Mouse (Mus musculus) left cerebral cortex, adult 2 months (tissue): Measurements from ENCODE around the gene Hhipl1. TPM values are rescaled to one million over a fixed set of nuclear protein-coding genes. Genes with fewer than 3 reads are reported as not detected.

Experiments used
- DNase-seq, 2 experiments: peaks; one replicate each; pipeline ENCODE4 v3.0.0; 2021 to 2022; ENCODE audit warnings: low spot score in 2 of 2, mixed read lengths in 1 of 2; ENCODE audit errors: extremely low spot score in 1 of 2
- H3K27ac ChIP-seq: fragments of 200-600 bp; 2 replicates; pipeline ENCODE4 v1.8.1; 2022
- H3K4me3 ChIP-seq: fragments of 200-600 bp; 2 replicates; pipeline ENCODE4 v1.8.1; 2022
- CTCF ChIP-seq: fragments of 200-600 bp; IDR thresholded peaks from 2 replicates; pipeline ENCODE4 v1.8.1; 2022; ENCODE audit warnings: antibody characterized with exemption, mild to moderate bottlenecking, moderate library complexity
- intact Hi-C: fragments of 180-260 bp; cut with DNase I; formaldehyde crosslinking; loops from one replicate; pipeline ENCODE4 v1.15.1; 2025
- long read RNA-seq, 2 experiments: library from polyadenylated mRNA; stranded (forward); transcript quantifications; one replicate each; pipeline ENCODE4 v2.0.0; 2021; ENCODE audit warnings: borderline mapping rate in 2 of 2
- total RNA-seq, 2 experiments: library from RNA; stranded (reverse); gene quantifications; 2 replicates each; pipeline ENCODE4 v1.2.3; 2021

Hhipl1 gene
- total RNA-seq: 1 to 10 TPM; 7.1 to 7.4 TPM
- long read RNA-seq, experiment 1, full-length matches to known transcripts: 3 of 8 reads
- long read RNA-seq, experiment 1, partial matches to known transcripts: 2 of 8 reads
- long read RNA-seq, experiment 1, other reads (novel, unspliced or antisense): 3 of 8 reads
- long read RNA-seq, experiment 2, full-length matches to known transcripts: 4 of 6 reads
- long read RNA-seq, experiment 2, partial matches to known transcripts: 0 of 6 reads
- long read RNA-seq, experiment 2, other reads (novel, unspliced or antisense): 2 of 6 reads

DNA sequence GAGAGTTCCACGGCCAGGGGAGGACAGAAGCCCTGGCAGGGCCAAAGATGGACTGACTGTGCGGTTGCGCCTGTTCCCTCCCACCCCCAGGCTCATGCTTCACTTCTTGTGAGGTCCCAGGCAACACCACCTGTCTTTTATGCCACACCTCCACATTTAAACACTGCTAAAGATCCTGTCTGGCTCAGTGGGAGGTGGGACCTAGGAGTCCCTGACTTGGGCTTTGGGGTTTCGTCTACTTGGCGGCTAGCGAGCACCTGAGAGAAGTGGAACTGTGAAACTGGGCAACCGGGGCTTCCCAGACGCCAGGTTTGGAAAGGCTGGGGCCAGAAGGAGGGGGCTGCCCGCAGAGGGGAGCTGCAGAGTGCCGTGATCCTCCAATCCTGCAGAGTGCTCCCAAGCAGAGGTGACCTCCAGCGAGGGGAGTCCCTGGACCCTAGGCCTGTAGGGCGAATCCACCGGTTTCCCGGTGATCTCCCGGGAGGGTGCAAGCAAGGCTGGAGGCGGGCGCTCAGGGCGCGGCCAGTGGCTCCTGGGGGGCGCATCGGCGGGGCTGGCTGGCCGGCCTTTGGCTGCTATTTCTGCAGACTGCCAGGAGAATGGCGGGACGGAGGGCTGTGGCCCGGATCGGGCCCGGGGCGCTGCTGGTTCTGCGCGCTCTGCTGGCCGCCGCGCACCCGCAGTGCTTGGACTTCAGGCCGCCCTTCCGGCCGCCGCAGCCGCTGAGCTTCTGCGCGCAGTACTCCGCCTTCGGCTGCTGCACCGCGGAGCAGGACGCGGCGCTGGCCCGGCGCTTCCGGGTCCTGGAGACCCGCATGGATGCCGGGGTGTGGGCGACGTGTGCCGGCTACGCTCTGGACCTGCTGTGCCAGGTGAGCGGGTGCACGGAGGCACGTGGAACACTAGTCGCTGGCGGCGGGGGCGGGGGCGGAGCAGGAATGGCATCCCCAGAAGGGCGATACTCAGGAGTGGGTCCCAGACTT lies at the start of gene Hhipl1:
Gene Hhipl1 (plus strand): TSS at position 459 of the 983 bp plus-strand sequence.
- TF ChIP-seq CTCF: peak; percentile 7; the same call in 1 of the 2 replicates
- Histone ChIP-seq H3K27ac (peak within 1 kb of the TSS; percentile 65), H3K4me3 (peak within 1 kb of the TSS; percentile 56)
- DNase-seq: peak in 1 of 2 experiments; percentile 42
- intact Hi-C loops: no loop called here

DNA sequence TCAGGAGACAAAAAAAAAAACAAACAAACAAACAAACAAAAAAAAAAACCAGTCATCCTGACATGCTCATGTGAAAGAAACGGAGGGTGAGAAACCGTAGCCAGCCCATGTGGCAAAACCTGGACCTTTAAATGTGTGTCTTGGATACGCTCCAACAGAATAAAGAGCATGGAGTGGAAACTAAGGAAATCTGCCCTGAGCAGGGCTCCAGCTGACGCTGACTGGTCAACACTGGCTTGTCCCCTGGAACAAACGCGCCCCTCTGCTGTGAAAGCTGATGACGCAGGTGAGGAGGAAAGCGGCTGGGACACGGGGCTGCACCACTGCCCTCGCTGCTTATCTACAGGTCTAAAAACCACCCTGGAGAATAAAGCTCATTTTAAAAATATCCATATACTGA lies 49.3 kb upstream of the Hhipl1 start:
- no peak overlapping the region for H3K4me3 ChIP-seq
- intact Hi-C loops: no loop called here
- TF ChIP-seq CTCF: no peak
- no peak overlapping the region for H3K27ac ChIP-seq
- DNase-seq: no peak

DNA sequence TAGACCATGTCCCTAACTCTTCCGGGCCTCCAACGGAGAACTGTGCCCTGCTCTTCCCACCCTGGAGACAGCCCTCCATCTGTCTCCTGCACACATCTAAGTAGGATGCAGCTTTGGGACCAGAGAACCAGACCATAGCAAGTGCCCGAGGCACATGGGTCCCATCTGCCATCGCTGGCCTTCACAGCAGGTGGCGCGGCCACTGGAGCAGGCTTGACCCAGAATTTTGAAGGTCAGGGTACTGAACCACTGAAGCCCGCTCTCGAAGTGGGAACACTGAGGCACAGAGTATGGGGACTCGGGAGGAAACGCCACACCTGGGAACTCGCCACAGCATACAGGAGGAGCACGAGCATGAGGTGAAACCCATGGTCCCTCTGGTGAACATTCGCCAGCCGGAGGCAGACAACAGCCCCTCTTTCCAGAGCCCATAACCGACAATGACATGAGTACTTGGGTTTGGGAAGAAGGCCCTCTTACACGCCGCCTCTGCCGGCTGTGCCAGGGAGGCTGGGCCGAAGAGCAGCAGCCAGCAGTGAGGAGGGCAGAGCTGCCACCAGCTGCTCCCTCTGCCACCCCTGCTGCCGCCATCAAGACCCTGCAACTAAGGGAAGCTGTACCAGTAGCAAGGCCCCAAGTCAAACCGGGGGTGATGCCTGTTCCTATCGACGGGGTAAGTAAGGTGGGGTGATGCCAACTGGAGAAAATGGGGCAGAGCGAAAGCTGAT lies 46.6 kb upstream of the Hhipl1 start:
- no peak overlapping the region for H3K4me3 ChIP-seq
- intact Hi-C loops: no loop called here
- TF ChIP-seq CTCF: no peak
- H3K27ac ChIP-seq: no peak overlapping the region
- DNase-seq: no peak

DNA sequence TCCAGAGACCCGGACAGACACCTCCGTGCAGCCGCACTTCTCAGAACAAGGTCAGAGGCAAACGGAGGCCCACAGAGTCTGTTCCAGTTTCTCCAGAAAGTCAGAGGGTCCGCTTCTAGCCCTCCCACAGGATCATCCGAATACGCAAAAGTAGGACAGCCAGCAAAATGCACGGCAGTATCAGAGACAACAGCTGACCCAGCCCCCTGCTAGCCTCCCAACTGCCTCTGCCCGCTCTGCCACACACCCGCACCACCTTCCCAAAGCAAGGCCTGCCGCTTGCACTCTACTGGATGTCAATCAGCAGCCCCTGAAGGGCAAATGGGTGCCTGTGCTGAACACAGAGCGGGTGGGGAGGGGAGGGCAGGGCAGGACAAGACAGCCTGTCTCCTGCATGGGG lies 45.1 kb upstream of the Hhipl1 start:
- no peak for TF ChIP-seq CTCF
- intact Hi-C loops: no loop called here
- Histone ChIP-seq H3K4me3 (no peak overlapping the region), H3K27ac (no peak overlapping the region)
- no peak for DNase-seq

DNA sequence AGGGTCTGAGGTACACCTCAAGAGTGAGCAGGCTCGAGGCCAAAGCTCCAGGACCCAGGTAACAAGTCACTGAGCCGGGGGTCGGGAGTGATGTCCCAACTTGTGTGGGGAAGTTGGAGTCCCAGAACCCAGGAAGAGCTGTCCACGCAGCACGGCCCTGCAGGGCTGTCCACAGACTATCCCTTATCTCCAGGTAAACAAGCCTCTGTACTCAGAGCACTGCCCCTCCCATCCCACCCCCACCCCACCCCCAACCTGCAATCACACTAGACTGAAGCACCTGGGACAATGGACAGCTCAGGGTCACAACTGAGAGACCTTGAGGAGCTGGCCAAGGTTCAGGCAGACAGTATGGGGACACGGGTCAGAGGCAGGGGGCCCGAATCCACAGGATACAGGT lies 41.2 kb upstream of the Hhipl1 start:
- intact Hi-C loops: no loop called here
- DNase-seq: no peak
- no peak overlapping the region for H3K4me3 ChIP-seq
- TF ChIP-seq CTCF: no peak
- H3K27ac ChIP-seq: no peak overlapping the region

DNA sequence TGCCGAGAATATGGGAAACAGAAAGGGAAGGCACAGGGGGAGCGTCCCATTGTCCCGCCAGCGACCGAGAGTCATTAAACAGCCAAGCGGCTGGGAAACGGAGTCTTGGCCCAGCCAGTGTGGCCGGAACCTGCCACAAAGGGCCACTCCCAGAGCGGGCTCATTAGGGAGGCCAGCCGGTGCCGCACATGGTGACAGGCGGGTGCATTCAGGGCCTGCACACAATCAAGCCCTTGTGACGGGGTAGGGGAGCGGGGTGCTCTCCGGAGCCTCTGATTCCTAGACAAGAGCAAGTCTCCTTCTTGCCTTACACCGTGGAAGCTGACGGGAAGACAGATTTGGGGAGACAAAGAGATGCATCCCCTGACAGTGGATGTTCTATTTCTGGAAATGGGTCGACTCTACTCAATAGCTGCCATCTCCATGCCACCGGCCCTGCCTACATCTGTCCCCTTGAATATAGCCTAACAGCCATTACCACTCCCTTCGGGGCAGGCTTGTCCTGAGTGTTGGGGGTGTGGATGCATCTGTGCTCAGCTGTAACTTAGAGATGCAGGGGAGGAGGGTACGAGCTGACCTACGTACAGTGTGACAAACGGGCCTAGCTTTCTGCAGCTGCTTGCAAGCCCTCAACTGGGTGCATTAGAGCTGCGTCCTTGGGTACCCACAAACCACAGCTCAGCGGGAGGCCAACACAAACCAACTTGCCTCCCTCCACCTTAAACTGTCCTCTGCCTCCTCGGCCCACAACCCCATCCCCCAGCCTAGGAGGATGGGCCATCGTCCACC lies 40.0 kb upstream of the Hhipl1 start:
- H3K4me3 ChIP-seq: no peak overlapping the region
- intact Hi-C loops: no loop called here

DNA sequence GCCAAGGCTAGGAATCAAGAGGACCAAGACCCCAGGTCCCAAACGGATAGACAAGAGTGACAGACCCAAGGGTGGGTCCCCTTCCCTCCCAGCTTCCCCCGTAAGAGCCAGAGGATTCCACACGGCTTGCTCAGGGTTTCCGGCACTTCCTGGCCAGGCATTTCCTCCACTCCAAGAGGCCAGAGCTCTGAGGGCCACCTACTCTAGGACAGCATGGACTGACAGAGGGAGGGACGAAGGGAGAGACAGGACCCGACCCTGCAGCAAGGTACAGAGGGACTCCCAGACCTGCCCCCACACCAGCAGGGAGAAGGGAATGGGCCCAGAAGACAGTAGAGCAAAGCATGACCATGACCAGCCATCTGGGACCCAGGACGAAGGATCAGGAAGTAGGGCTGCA lies 38.4 kb upstream of the Hhipl1 start:
- DNase-seq: no peak
- Histone ChIP-seq H3K27ac (no peak overlapping the region), H3K4me3 (no peak overlapping the region)
- intact Hi-C loops: no loop called here
- no peak for TF ChIP-seq CTCF

More for the DNA sequence above, 40.0 kb upstream of the Hhipl1 start:
- TF ChIP-seq CTCF: no peak
- DNase-seq: peak in 1 of 2 experiments; percentile 41
- H3K27ac ChIP-seq: peak overlapping the region; percentile 57; the same call in 1 of the 2 replicates

DNA sequence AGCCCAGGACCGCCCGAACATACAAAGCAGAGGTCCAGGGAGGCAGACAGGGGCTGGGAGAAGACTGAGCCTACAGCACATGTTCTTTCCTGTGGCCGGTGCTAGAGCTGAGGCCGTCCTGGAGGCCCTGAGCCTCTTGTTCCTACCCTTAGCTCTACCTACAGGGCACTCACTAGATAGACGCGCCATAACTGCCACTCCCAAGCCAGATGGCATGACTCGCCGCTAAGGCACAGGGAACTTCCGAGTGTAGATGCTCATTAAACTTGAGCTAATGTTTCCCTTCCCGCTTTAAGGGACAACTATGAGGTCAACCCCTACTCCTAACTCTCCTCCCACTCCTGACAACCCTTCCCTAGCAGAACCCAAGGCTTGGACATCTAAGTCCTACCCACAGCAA lies 37.1 kb upstream of the Hhipl1 start:
- Histone ChIP-seq H3K4me3 (no peak overlapping the region), H3K27ac (no peak overlapping the region)
- DNase-seq: no peak
- no peak for TF ChIP-seq CTCF
- intact Hi-C loops: no loop called here

DNA sequence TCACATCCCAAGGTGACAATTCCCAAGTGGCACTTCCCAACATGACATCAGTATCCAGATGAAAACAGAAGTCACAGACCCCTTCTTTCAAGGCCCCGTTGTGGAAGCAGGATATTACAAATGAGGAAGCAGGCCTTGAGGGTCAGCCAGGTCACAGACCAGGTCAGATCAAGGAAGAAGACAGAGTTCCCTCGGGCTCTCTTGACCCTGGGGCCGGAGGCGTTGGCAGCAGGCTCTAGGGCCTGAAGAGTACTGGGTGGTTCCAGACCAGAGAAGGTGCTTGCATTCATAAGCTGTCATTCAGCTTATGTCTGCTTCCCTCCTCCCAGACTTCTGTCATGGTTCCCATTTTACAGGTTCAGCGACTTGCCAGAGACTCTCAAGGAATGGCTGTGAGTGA lies 36.4 kb upstream of the Hhipl1 start:
- Histone ChIP-seq H3K27ac (no peak overlapping the region), H3K4me3 (no peak overlapping the region)
- no peak for TF ChIP-seq CTCF
- intact Hi-C loops: loop anchor here (2.0 kb wide), 1 partner anchor 53 kb away; no protein-coding TSS in a partner anchor
- no peak for DNase-seq

DNA sequence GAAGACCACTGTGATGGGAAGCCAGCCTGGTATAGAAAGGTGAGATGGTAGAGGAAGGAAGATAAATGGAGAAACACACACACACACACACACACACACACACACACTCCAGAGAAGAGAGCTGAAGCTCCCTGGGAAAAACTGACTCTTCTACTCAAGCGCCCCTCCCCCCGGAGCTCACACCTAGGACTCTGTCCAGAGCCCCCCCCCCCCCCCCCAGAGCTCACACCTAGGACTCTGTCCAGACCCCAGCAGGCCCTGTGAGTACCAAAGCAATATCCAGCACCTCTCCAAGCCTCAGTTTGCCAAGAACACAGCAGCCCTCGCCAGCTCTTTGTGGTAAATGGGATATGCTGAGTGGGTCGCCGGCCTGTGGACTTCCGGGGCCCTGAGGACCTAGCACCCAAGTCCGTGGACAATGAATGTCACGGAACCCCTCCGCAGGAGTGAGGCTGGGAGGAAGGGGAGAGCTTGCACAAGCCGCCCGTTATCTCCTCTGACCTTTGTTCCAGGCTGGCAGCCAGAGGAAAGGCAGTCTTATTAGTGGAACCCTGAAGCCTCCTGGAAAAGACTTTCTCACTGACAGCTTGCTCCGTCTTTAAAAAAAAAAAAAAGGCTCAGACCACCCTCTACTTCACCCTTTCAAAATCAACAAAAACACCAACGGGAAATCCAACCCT lies 35.7 kb upstream of the Hhipl1 start:
- no peak overlapping the region for H3K4me3 ChIP-seq
- TF ChIP-seq CTCF: no peak
- intact Hi-C loops: loop anchor here (2.0 kb wide), 1 partner anchor 54 kb away; no protein-coding TSS in a partner anchor
- H3K27ac ChIP-seq: no peak overlapping the region
- DNase-seq: no peak
